Mouse (Mus musculus) myocyte (in vitro differentiated cells): ENCODE measurements at regions not wholly inside any gene's neighbourhood (a gene's known extent, or its start where the extent isn't known, plus 50 kb on each side); places are given as distances from the start of the nearest gene placed in this dataset.

ENCODE experiments used
- H3K27me3 ChIP-seq: one replicate; pipeline ENCODE4 v1.6.1; 2011; ENCODE audit not compliant: control insufficient read depth, insufficient read depth, insufficient read length
- H3K36me3 ChIP-seq: one replicate; pipeline ENCODE4 v1.6.1; 2011; ENCODE audit not compliant: control insufficient read depth, insufficient read depth
- H3K4me2 ChIP-seq: one replicate; pipeline ENCODE4 v1.6.1; 2011; ENCODE audit warnings: low read depth, control low read depth
- H3K4me3 ChIP-seq: one replicate; pipeline ENCODE4 v1.5.1; 2011; ENCODE audit warnings: mild to moderate bottlenecking, control low read depth, moderate library complexity
- H3K79me2 ChIP-seq: one replicate; pipeline ENCODE4 v1.6.1; 2011; ENCODE audit not compliant: control insufficient read depth, insufficient read depth
- H3ac ChIP-seq: one replicate; pipeline ENCODE4 v1.6.1; 2011; ENCODE audit not compliant: control insufficient read depth, insufficient read length
- CEBPB ChIP-seq: IDR thresholded peaks from 2 replicates; pipeline ENCODE4 v1.6.1; 2011; ENCODE audit warnings: mild to moderate bottlenecking, moderate library complexity; ENCODE audit not compliant: poor library complexity, insufficient read depth, severe bottlenecking
- E2F4 ChIP-seq: IDR thresholded peaks from one replicate; pipeline ENCODE4 v1.6.1; 2011; ENCODE audit warnings: mild to moderate bottlenecking, control low read depth, moderate library complexity; ENCODE audit not compliant: insufficient read depth
- MAX ChIP-seq: IDR thresholded peaks from one replicate; pipeline ENCODE4 v1.6.1; 2011; ENCODE audit warnings: low read depth, mild to moderate bottlenecking, control low read depth
- MYOD1 ChIP-seq, 3 experiments: IDR thresholded peaks; one replicate each; pipeline ENCODE4 v1.6.1; 2011; ENCODE audit warnings: control low read depth in 2 of 3, low read depth in 2 of 3, mild to moderate bottlenecking in 2 of 3, moderate library complexity in 1 of 3; ENCODE audit not compliant: insufficient read length in 2 of 3, control insufficient read depth in 1 of 3
- MYOG ChIP-seq, 3 experiments: IDR thresholded peaks; one replicate each; pipeline ENCODE4 v1.6.1; 2011; ENCODE audit warnings: control low read depth in 2 of 3, low read depth in 2 of 3, mild to moderate bottlenecking in 2 of 3; ENCODE audit not compliant: insufficient read length in 2 of 3, control insufficient read depth in 1 of 3, insufficient read depth in 1 of 3
- POLR2A ChIP-seq: IDR thresholded peaks from one replicate; pipeline ENCODE4 v1.6.1; 2011; ENCODE audit warnings: low read depth, mild to moderate bottlenecking, control low read depth, moderate library complexity; ENCODE audit not compliant: insufficient read length
- POLR2AphosphoS2 ChIP-seq: IDR thresholded peaks from one replicate; pipeline ENCODE4 v1.6.1; 2011; ENCODE audit warnings: low read depth, control low read depth; ENCODE audit not compliant: insufficient read length
- REST ChIP-seq: IDR thresholded peaks from one replicate; pipeline ENCODE4 v1.6.1; 2011; ENCODE audit warnings: mild to moderate bottlenecking, control low read depth, moderate library complexity; ENCODE audit not compliant: insufficient read depth, insufficient read length
- SRF ChIP-seq: IDR thresholded peaks from one replicate; pipeline ENCODE4 v1.6.1; 2011; ENCODE audit warnings: low read depth; ENCODE audit not compliant: control insufficient read depth, insufficient read length
- TCF12 ChIP-seq: IDR thresholded peaks from one replicate; pipeline ENCODE4 v1.6.1; 2011; ENCODE audit warnings: mild to moderate bottlenecking, control low read depth; ENCODE audit not compliant: poor library complexity, insufficient read depth, severe bottlenecking
- TCF3 ChIP-seq: IDR thresholded peaks from one replicate; pipeline ENCODE4 v1.6.1; 2011; ENCODE audit warnings: low read depth, control low read depth; ENCODE audit not compliant: insufficient read length
- USF1 ChIP-seq: IDR thresholded peaks from one replicate; pipeline ENCODE4 v1.6.1; 2011; ENCODE audit warnings: low read depth, mild to moderate bottlenecking, control low read depth, moderate library complexity

DNA sequence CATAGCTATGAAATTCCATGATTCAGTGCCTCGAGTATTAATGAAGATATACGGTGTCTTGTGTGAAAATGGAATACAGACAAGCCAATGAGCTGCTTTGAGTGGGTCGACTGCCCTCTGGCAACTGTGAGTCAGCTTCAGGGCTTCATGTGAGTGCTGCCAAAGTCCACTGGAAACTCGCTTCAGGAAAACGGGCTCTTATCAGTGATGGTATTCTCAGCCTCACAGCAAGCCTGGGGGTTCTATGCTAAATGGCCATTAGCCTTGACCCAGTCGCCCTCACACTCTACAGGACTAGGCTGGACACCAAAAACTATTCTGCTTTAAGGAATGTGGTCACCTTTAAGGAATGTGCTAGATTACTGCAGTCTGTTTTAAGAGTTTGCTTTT is 477.8 kb downstream of the Efnb2 start:
- Histone ChIP-seq H3K4me3 (no peak overlapping the region), H3K27me3 (no peaks in the 10 kb centered on the region), H3K4me2 (peak overlapping the region; percentile 20), H3ac (no peak overlapping the region), H3K36me3 (no peaks in the 10 kb centered on the region), H3K79me2 (no peaks in the 10 kb centered on the region)
- no peak for TF ChIP-seq POLR2AphosphoS2

- H3K27me3 ChIP-seq, result no peaks in the 10 kb centered on the region
- H3K79me2 ChIP-seq, result no peaks in the 10 kb centered on the region
Measured at GRCm38 (mm10) chr8:8182616-8183232, 478.3 kb downstream of the Efnb2 start.

GRCm38 (mm10) chr8:8182108-8182507 is 478.9 kb downstream of the Efnb2 start:
- H3K4me3 ChIP-seq, result no peak overlapping the region

More at GRCm38 (mm10) chr8:8182616-8183232, 478.3 kb downstream of the Efnb2 start:
- Histone ChIP-seq H3ac (no peak overlapping the region), H3K36me3 (no peaks in the 10 kb centered on the region), H3K4me2 (peak overlapping the region; percentile 20), H3K4me3 (no peak overlapping the region)
- TF ChIP-seq POLR2AphosphoS2 (no peak), CEBPB (no peak), TCF3 (no peak), MYOG (IDR thresholded peaks at IDR 0.05; ENCODE audit: control insufficient read depth in 1 of 3, insufficient read depth in 1 of 3, insufficient read length in 2 of 3, low read depth in 2 of 3) (no peak), MAX (no peak), TCF12 (no peak)

GRCm38 (mm10) chr8:8174286-8174685 is 486.8 kb downstream of the Efnb2 start:
- Histone ChIP-seq H3K36me3 (no peaks in the 10 kb centered on the region), H3K79me2 (no peaks in the 10 kb centered on the region), H3K4me3 (no peak overlapping the region), H3K4me2 (no peak overlapping the region), H3K27me3 (no peaks in the 10 kb centered on the region), H3ac (no peak overlapping the region)
- no peak for TF ChIP-seq TCF3
- peak in 1 of 3 experiments; percentile 12 for TF ChIP-seq MYOG (IDR thresholded peaks at IDR 0.05; ENCODE audit: control insufficient read depth in 1 of 3, insufficient read depth in 1 of 3, insufficient read length in 2 of 3, low read depth in 2 of 3)
- TF ChIP-seq MYOD1 (IDR thresholded peaks at IDR 0.05; ENCODE audit: control insufficient read depth in 1 of 3, insufficient read length in 2 of 3, low read depth in 2 of 3), result peak in 1 of 3 experiments; percentile 4
- no peak for TF ChIP-seq CEBPB
- TF ChIP-seq POLR2AphosphoS2, result no peak
- no peak for TF ChIP-seq SRF
- TF ChIP-seq MAX, result no peak
- no peak for TF ChIP-seq REST

More at GRCm38 (mm10) chr8:8182108-8182507, 478.9 kb downstream of the Efnb2 start:
- no peaks in the 10 kb centered on the region for H3K27me3 ChIP-seq
- no peak overlapping the region for H3ac ChIP-seq
- no peaks in the 10 kb centered on the region for H3K36me3 ChIP-seq
- TF ChIP-seq SRF (no peak), MAX (no peak), MYOD1 (IDR thresholded peaks at IDR 0.05; ENCODE audit: control insufficient read depth in 1 of 3, insufficient read length in 2 of 3, low read depth in 2 of 3) (no peak), POLR2A (no peak), E2F4 (no peak), CEBPB (no peak), TCF12 (no peak), TCF3 (no peak)
- no peaks in the 10 kb centered on the region for H3K79me2 ChIP-seq
- H3K4me2 ChIP-seq, result no peak overlapping the region

DNA sequence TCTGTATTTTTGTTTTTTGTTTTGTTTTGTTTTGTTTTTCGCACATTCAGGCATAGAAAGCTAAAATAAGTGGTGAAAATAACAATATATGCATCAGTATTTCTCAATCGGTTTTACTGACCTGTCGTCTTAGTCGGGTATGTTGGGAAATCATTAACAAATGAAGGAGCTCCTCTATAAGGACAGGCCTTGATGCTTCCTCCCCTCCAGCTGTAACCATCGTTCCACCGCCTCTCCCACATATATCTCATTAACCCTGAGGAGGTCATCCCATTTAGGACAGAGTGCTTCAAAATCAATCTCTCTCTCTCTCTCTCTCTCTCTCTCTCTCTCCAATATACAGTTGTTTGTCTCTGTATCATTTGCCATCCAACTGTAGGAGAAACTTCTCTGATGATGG is 492.4 kb downstream of the Efnb2 start:
- no peak overlapping the region for H3K4me3 ChIP-seq
- TF ChIP-seq REST (no peak), TCF12 (no peak), E2F4 (no peak), MYOD1 (IDR thresholded peaks at IDR 0.05; ENCODE audit: control insufficient read depth in 1 of 3, insufficient read length in 2 of 3, low read depth in 2 of 3) (no peak), POLR2A (no peak), SRF (no peak), POLR2AphosphoS2 (no peak), MYOG (IDR thresholded peaks at IDR 0.05; ENCODE audit: control insufficient read depth in 1 of 3, insufficient read depth in 1 of 3, insufficient read length in 2 of 3, low read depth in 2 of 3) (no peak), USF1 (no peak), MAX (no peak), TCF3 (no peak), CEBPB (no peak)
- H3ac ChIP-seq, result no peak overlapping the region
- H3K4me2 ChIP-seq, result no peak overlapping the region
- H3K27me3 ChIP-seq, result no peaks in the 10 kb centered on the region
- no peaks in the 10 kb centered on the region for H3K36me3 ChIP-seq
- H3K79me2 ChIP-seq, result no peaks in the 10 kb centered on the region
